ENCODE assay signal across 12 mouse cellular contexts in genomic region chr1:171613962-171614361, GRCm38 (mm10). TPM values are rescaled to one million over a fixed set of nuclear protein-coding genes. Genes with fewer than 3 reads are reported as not detected.
DNase-seq lines count a peak whose midpoint lies in the region; ATAC-seq and TF ChIP-seq lines count a peak whose summit lies in the region.
"Had no signal": no experiment of that assay in that cellular context is flagged by ENCODE, and none has a peak within 500 bp of the region (broad histone marks: within the 10 kb centered on the region; RNA-seq: fewer than 3 reads in every experiment).

No protein-coding gene starts in this region.

- H3K27ac ChIP-seq in gastrocnemius, adult 2 months: no peak overlapping the region
- no peak overlapping the region for H3K27ac ChIP-seq in lung, postnatal 0 days (ENCODE audit: low read length)
- H3K27ac ChIP-seq: heart, embryonic 15.5 days; limb, embryonic 12.5 days had no signal

- no peaks in the 10 kb centered on the region for H3K4me1 ChIP-seq in lung, postnatal 0 days (ENCODE audit: insufficient read depth, low read depth, low read length)
- H3K4me1 ChIP-seq: heart, embryonic 15.5 days; limb, embryonic 12.5 days had no signal

- intact Hi-C loops in gastrocnemius, adult 2 months (cut with DNase I): no loop called here

- DNase-seq in gastrocnemius, adult 2 months: no peak
- DNase-seq in gastrocnemius, postnatal 4 days (ENCODE audit: low spot score in 2 of 2): no peak
- peak; percentile 33 for DNase-seq in lung, postnatal 0 days (ENCODE audit: low spot score)
- no peak for DNase-seq in lung, postnatal 4 days
- DNase-seq in brain, embryonic 14.5 days (ENCODE audit: low read depth): no peak
- DNase-seq in left cerebral cortex, adult 11 months (ENCODE audit: low spot score): no peak
- no peak for DNase-seq in heart, adult 9 months (ENCODE audit: low spot score in 2 of 2)
- DNase-seq: kidney, adult 8-10 months had no signal

- ATAC-seq in lung, postnatal 0 days: no peak
- ATAC-seq in neutrophil, adult 5-6 weeks (ENCODE audit: extremely low read depth, insufficient number of reproducible peaks, low FRiP score, poor library complexity, severe bottlenecking): peak; percentile 59; the same call in 1 of the 2 replicates

- H3K9ac ChIP-seq in lung, postnatal 0 days (replicated peaks; ENCODE audit: low read depth): no peak overlapping the region
- H3K9ac ChIP-seq: heart, embryonic 15.5 days; limb, embryonic 12.5 days had no signal

- H3K4me3 ChIP-seq in gastrocnemius, adult 2 months: no peak overlapping the region
- no peak overlapping the region for H3K4me3 ChIP-seq in lung, postnatal 0 days (ENCODE audit: low read depth, low read length)
- H3K4me3 ChIP-seq: heart, embryonic 15.5 days; limb, embryonic 12.5 days had no signal

- H3K27me3 ChIP-seq in lung, postnatal 0 days (replicated peaks; ENCODE audit: insufficient read depth, low read length): no peaks in the 10 kb centered on the region
- H3K27me3 ChIP-seq: heart, embryonic 15.5 days; limb, embryonic 12.5 days had no signal

- TF ChIP-seq POLR2A in brain, embryonic 14.5 days (IDR thresholded peaks at IDR 0.05; ENCODE audit: borderline replicate concordance, extremely low read depth, insufficient read depth, insufficient read length, poor library complexity, severe bottlenecking): no peak

- no peaks in the 10 kb centered on the region for H3K36me3 ChIP-seq in lung, postnatal 0 days (ENCODE audit: insufficient read depth, low read length)
- H3K36me3 ChIP-seq: G1E; heart, embryonic 15.5 days; limb, embryonic 12.5 days had no signal

- TF ChIP-seq EP300 in lung, postnatal 0 days (IDR thresholded peaks at IDR 0.05): no peak

- 26% methylated on average over 2 of the region's 2 CpGs for WGBS in lung, postnatal 0 days

- no peaks in the 10 kb centered on the region for H3K9me3 ChIP-seq in lung, postnatal 0 days (ENCODE audit: low read length)
- H3K9me3 ChIP-seq: heart, embryonic 15.5 days; limb, embryonic 12.5 days had no signal

- TF ChIP-seq CTCF in gastrocnemius, adult 2 months (IDR thresholded peaks at IDR 0.05): peak; percentile 50
- peak; percentile 57 for TF ChIP-seq CTCF in lung, postnatal 0 days (IDR thresholded peaks at IDR 0.05)
- peak; percentile 36; the same call in 1 of the 2 replicates for TF ChIP-seq CTCF in brain, embryonic 14.5 days (IDR thresholded peaks at IDR 0.05; ENCODE audit: borderline replicate concordance, extremely low read depth, insufficient read depth, insufficient read length)

- no peak overlapping the region for H3K4me2 ChIP-seq in lung, postnatal 0 days (replicated peaks; ENCODE audit: low read depth, low read length)
- H3K4me2 ChIP-seq: heart, embryonic 15.5 days; limb, embryonic 12.5 days had no signal

RNA-seq across cellular contexts. Expression of gene Ly9, which starts 6.8 kb away (rescaled TPM):
- not detected for total RNA-seq in gastrocnemius, adult 2 months (2021)
- under 1 TPM; 0.37 to 0.54 TPM for total RNA-seq in gastrocnemius, postnatal 4 days (2021)
- 0.55 and 0.84 TPM in 2 replicates for polyA plus RNA-seq in lung, postnatal 0 days (2015; fragmentation: Nextera tagmentation; extraction: Ambion mirVana)
- 0.08 and 0.19 TPM in 2 replicates for polyA plus RNA-seq in brain, embryonic 14.5 days (2012; rRNA removed)
- total RNA-seq in neutrophil, adult 5-6 weeks (2017): 83.9 and 87.7 TPM in 2 replicates
- polyA plus RNA-seq: G1E had no signal

RNA-seq across cellular contexts. Expression of gene Slamf7, which starts 38.9 kb away (rescaled TPM):
- under 1 TPM in 1 of 2 experiments, not detected in 1; 0.18 TPM for total RNA-seq in gastrocnemius, adult 2 months (2021)
- total RNA-seq in gastrocnemius, postnatal 4 days (2021): under 1 TPM in 1 of 2 experiments, not detected in 1; 0.20 TPM
- polyA plus RNA-seq in lung, postnatal 0 days (2015; fragmentation: Nextera tagmentation; extraction: Ambion mirVana): 0.55 and 0.56 TPM in 2 replicates
- polyA plus RNA-seq in brain, embryonic 14.5 days (2012; rRNA removed): 0.04 TPM in 1 of 2 replicates, not detected in the other
- 28.2 and 29.0 TPM in 2 replicates for total RNA-seq in neutrophil, adult 5-6 weeks (2017)
- polyA plus RNA-seq: G1E; limb, embryonic 12.5 days had no signal

RNA-seq across cellular contexts. Expression of gene Cd244a, which starts 55.0 kb away (rescaled TPM):
- total RNA-seq in gastrocnemius, adult 2 months (2021): under 1 TPM; 0.10 to 0.11 TPM
- total RNA-seq in gastrocnemius, postnatal 4 days (2021): under 1 TPM in 1 of 2 experiments, not detected in 1; 0.23 TPM
- polyA plus RNA-seq in lung, postnatal 0 days (2015; fragmentation: Nextera tagmentation; extraction: Ambion mirVana): 1.7 and 1.8 TPM in 2 replicates
- not detected in 2 replicates for polyA plus RNA-seq in brain, embryonic 14.5 days (2012; rRNA removed)
- 126 and 134 TPM in 2 replicates for total RNA-seq in neutrophil, adult 5-6 weeks (2017)
- polyA plus RNA-seq: G1E had no signal

Comparison
In these comparisons a context has a peak if more than half of its experiments do, and no peak if none do; other contexts are left out.
1. RNA of gene Ly9, which starts 6.8 kb away (total RNA-seq): 83.9 to 87.7 TPM in neutrophil, adult 5-6 weeks; 0.37 to 0.54 TPM in gastrocnemius, postnatal 4 days and not detected in gastrocnemius, adult 2 months; every median in the first group is over 10 times any median in the second.
2. RNA of gene Slamf7, which starts 38.9 kb away (total RNA-seq): 28.2 to 29.0 TPM in neutrophil, adult 5-6 weeks; 0.20 TPM in gastrocnemius, postnatal 4 days and 0.18 TPM in gastrocnemius, adult 2 months; every median in the first group is over 10 times any median in the second.
3. RNA of gene Cd244a, which starts 55.0 kb away (total RNA-seq): 126 to 134 TPM in neutrophil, adult 5-6 weeks; 0.23 TPM in gastrocnemius, postnatal 4 days and 0.10 to 0.11 TPM in gastrocnemius, adult 2 months; every median in the first group is over 100 times any median in the second.
4. Peak in every context shown above with its lines, with median percentiles within 50 percentile points of each other: CTCF ChIP-seq.